Mouse (Mus musculus): ENCODE data around the gene Ift57.

Ift57 gene

GRCm38 (mm10) chr16:49698620-49699525 is at the start of gene Ift57:
Gene Ift57 (plus strand): TSS chr16:49699233.
- peak; percentile 96 to 98 for DNase-seq (ENCODE audit: low spot score in 2 of 2)

- DNase-seq (ENCODE audit: low spot score in 2 of 2), result no peak
Observed at GRCm38 (mm10) chr16:49657182-49657581, 41.9 kb upstream of the Ift57 start.

- no peak for DNase-seq (ENCODE audit: low spot score in 2 of 2)
Observed at GRCm38 (mm10) chr16:49658029-49658428, 41.0 kb upstream of the Ift57 start.

- DNase-seq (ENCODE audit: low spot score in 2 of 2), result no peak
Observed at GRCm38 (mm10) chr16:49659131-49659530, 39.9 kb upstream of the Ift57 start.

- DNase-seq (ENCODE audit: low spot score in 2 of 2), result no peak
Observed at GRCm38 (mm10) chr16:49660111-49660510, 38.9 kb upstream of the Ift57 start.

- no peak for DNase-seq (ENCODE audit: low spot score in 2 of 2)
Observed at GRCm38 (mm10) chr16:49662201-49662600, 36.8 kb upstream of the Ift57 start.

GRCm38 (mm10) chr16:49664677-49665076 is 34.4 kb upstream of the Ift57 start:
- no peak for DNase-seq (ENCODE audit: low spot score in 2 of 2)

GRCm38 (mm10) chr16:49679666-49680065 is 19.4 kb upstream of the Ift57 start:
- DNase-seq (ENCODE audit: low spot score in 2 of 2), result no peak

- no peak for DNase-seq (ENCODE audit: low spot score in 2 of 2)
Observed at GRCm38 (mm10) chr16:49684961-49685360, 14.1 kb upstream of the Ift57 start.

- no peak for DNase-seq (ENCODE audit: low spot score in 2 of 2)
Observed at GRCm38 (mm10) chr16:49699821-49700220, 788 bp downstream of the Ift57 start.

- no peak for DNase-seq (ENCODE audit: low spot score in 2 of 2)
Observed at GRCm38 (mm10) chr16:49708074-49708473, 9.0 kb downstream of the Ift57 start.

- DNase-seq (ENCODE audit: low spot score in 2 of 2), result no peak
Observed at GRCm38 (mm10) chr16:49710188-49710587, 11.2 kb downstream of the Ift57 start.

GRCm38 (mm10) chr16:49713302-49713701 is 14.3 kb downstream of the Ift57 start:
- DNase-seq (ENCODE audit: low spot score in 2 of 2), result no peak

GRCm38 (mm10) chr16:49720671-49721070 is 21.6 kb downstream of the Ift57 start:
- DNase-seq (ENCODE audit: low spot score in 2 of 2), result no peak

GRCm38 (mm10) chr16:49721678-49722077 is 22.6 kb downstream of the Ift57 start:
- DNase-seq (ENCODE audit: low spot score in 2 of 2), result no peak

- no peak for DNase-seq (ENCODE audit: low spot score in 2 of 2)
Observed at GRCm38 (mm10) chr16:49723222-49723621, 24.2 kb downstream of the Ift57 start.

GRCm38 (mm10) chr16:49724232-49724631 is 25.2 kb downstream of the Ift57 start:
- no peak for DNase-seq (ENCODE audit: low spot score in 2 of 2)

GRCm38 (mm10) chr16:49724931-49725330 is 25.9 kb downstream of the Ift57 start:
- no peak for DNase-seq (ENCODE audit: low spot score in 2 of 2)

GRCm38 (mm10) chr16:49725446-49725845 is 26.4 kb downstream of the Ift57 start:
- no peak for DNase-seq (ENCODE audit: low spot score in 2 of 2)

GRCm38 (mm10) chr16:49726216-49726615 is 27.2 kb downstream of the Ift57 start:
- no peak for DNase-seq (ENCODE audit: low spot score in 2 of 2)

- no peak for DNase-seq (ENCODE audit: low spot score in 2 of 2)
Observed at GRCm38 (mm10) chr16:49726761-49727160, 27.7 kb downstream of the Ift57 start.

- peak in 1 of 2 experiments; percentile 27 for DNase-seq (ENCODE audit: low spot score in 2 of 2)
Observed at GRCm38 (mm10) chr16:49736536-49736935, 37.5 kb downstream of the Ift57 start.

GRCm38 (mm10) chr16:49747360-49747759 is 48.3 kb downstream of the Ift57 start:
- DNase-seq (ENCODE audit: low spot score in 2 of 2), result no peak

Measured in frontal cortex, postnatal 14 days (tissue).